Mouse (Mus musculus) lung, postnatal 0 days (tissue): Measurements from ENCODE around the gene Icam4. TPM values are rescaled to one million over a fixed set of nuclear protein-coding genes. Genes with fewer than 3 reads are reported as not detected.
A peak's percentile ranks its signal among the peaks of the same experiment; 100 is the strongest.
"Not testable (repeated sequence)": the region's sequence is repeated elsewhere in the genome, so short reads cannot be mapped to it uniquely, and the experiment has no call there.

Experiments used
- ATAC-seq: fragments of 200-750 bp; cut with Nextera tagmentation; 2 replicates; pipeline ENCODE4 v1.8.0; 2017; ENCODE audit warnings: moderate library complexity
- DNase-seq: peaks from one replicate; pipeline ENCODE4 v3.0.0-alpha.2; 2016; ENCODE audit warnings: low spot score
- H3K27ac ChIP-seq: fragments of 300-500 bp; sonication (generic); 2 replicates; pipeline ENCODE4 v1.5.1; 2014; ENCODE audit warnings: antibody characterized with exemption, mild to moderate bottlenecking, low read length, mixed read lengths
- H3K27me3 ChIP-seq: fragments of 300-500 bp; sonication (generic); replicated peaks from 2 replicates; pipeline ENCODE4 v1.6.1; 2014; ENCODE audit warnings: low read length, mixed read lengths; ENCODE audit not compliant: insufficient read depth
- H3K36me3 ChIP-seq: fragments of 300-500 bp; sonication (generic); 2 replicates; pipeline ENCODE4 v1.6.1; 2014; ENCODE audit warnings: low read length, mixed read lengths; ENCODE audit not compliant: insufficient read depth
- H3K4me1 ChIP-seq: fragments of 300-500 bp; sonication (generic); 2 replicates; pipeline ENCODE4 v1.6.1; 2014; ENCODE audit warnings: antibody characterized with exemption, low read depth, low read length, mixed read lengths; ENCODE audit not compliant: insufficient read depth
- H3K4me2 ChIP-seq: fragments of 300-500 bp; sonication (generic); replicated peaks from 2 replicates; pipeline ENCODE4 v1.6.1; 2014; ENCODE audit warnings: low read depth, mild to moderate bottlenecking, low read length, moderate library complexity, mixed read lengths
- H3K4me3 ChIP-seq: fragments of 300-500 bp; sonication (generic); 2 replicates; pipeline ENCODE4 v1.5.1; 2014; ENCODE audit warnings: low read depth, low read length
- H3K9ac ChIP-seq: fragments of 300-500 bp; sonication (generic); replicated peaks from 2 replicates; pipeline ENCODE4 v1.6.1; 2014; ENCODE audit warnings: low read depth, mild to moderate bottlenecking
- H3K9me3 ChIP-seq: fragments of 300-500 bp; sonication (generic); 2 replicates; pipeline ENCODE4 v1.6.1; 2016; ENCODE audit warnings: low read length, mixed read lengths
- CTCF ChIP-seq: IDR thresholded peaks from 2 replicates; pipeline ENCODE4 v1.5.1; 2016; ENCODE audit warnings: antibody characterized with exemption, mild to moderate bottlenecking
- EP300 ChIP-seq: IDR thresholded peaks from 2 replicates; pipeline ENCODE4 v1.6.1; 2016; ENCODE audit warnings: antibody characterized with exemption, mild to moderate bottlenecking, control low read depth
- WGBS: fragments of 180-500 bp; shearing (Covaris S2); extraction: QIAGEN DNeasy Blood & Tissue Kit; methylation state at CpG from one replicate; pipeline ENCODE4 v1.1.7; 2014; 5-methylcytosine and 5-hydroxymethylcytosine counted together
- polyA plus RNA-seq: library from polyadenylated mRNA; unstranded; fragments of >200 nt; fragmentation: Nextera tagmentation; extraction: Ambion mirVana; gene quantifications from 2 replicates; pipeline ENCODE4 v1.2.1, GENCODE M21; 2015

Icam4 gene
- polyA plus RNA-seq, 1 experiment from 2014 or later = 3.8 TPM

GRCm38 (mm10) chr9:20990861-20991260, 38.3 kb upstream of the Icam4 start:
- Histone ChIP-seq H3K4me2 (no peak overlapping the region), H3K4me1 (peaks cover 7% of the 10 kb centered on the region; the same call in 1 of the 2 replicates), H3K9ac (no peak overlapping the region), H3K4me3 (no peak overlapping the region), H3K36me3 (no peaks in the 10 kb centered on the region), H3K27me3 (no peaks in the 10 kb centered on the region), H3K27ac (peak overlapping the region; percentile 68), H3K9me3 (no peaks in the 10 kb centered on the region)
- peak; percentile 24 for ATAC-seq
- peak; percentile 93 for DNase-seq
- 6% methylated on average over 10 of the region's 10 CpGs for WGBS
- peak; percentile 33; the same call in 1 of the 2 replicates for TF ChIP-seq EP300
- TF ChIP-seq CTCF = no peak

DNA sequence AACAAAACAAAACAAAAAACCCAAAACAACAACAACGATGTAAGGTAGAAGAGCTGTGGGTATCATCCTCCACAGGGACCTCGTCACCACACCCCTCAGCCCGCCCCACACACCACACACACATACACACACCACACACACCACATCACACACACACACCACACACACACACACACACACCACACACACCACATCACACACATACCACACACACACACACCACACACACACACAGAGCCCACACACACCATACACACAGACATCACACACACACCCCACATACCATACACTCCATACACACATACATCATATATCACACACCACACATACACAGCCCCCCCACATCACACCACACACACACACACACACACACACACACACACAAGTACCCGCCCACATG, 37.6 kb upstream of the Icam4 start:
- ATAC-seq = no peak
- Histone ChIP-seq H3K9ac (no peak overlapping the region), H3K36me3 (no peaks in the 10 kb centered on the region), H3K27me3 (no peaks in the 10 kb centered on the region), H3K4me3 (no peak overlapping the region), H3K4me2 (no peak overlapping the region), H3K4me1 (peaks cover 5% of the 10 kb centered on the region; the same call in 1 of the 2 replicates), H3K9me3 (no peaks in the 10 kb centered on the region), H3K27ac (0 out of 2 replicates have a peak overlapping the region, but pooled peaks have one; percentile 75)
- TF ChIP-seq EP300 (no peak), CTCF (no peak)
- WGBS = 86% methylated on average over 3 of the region's 4 CpGs
- DNase-seq = no peak

GRCm38 (mm10) chr9:20993165-20993898, 35.8 kb upstream of the Icam4 start:
- H3K36me3 ChIP-seq = no peaks in the 10 kb centered on the region
- H3K4me3 ChIP-seq = no peak overlapping the region
- 33% methylated on average over 5 of the region's 5 CpGs for WGBS
- H3K4me2 ChIP-seq = no peak overlapping the region; the same call in 1 of the 2 replicates
- TF ChIP-seq CTCF (no peak), EP300 (peak; percentile 82)
- H3K27ac ChIP-seq = peak overlapping the region; percentile 90
- DNase-seq = peak; percentile 93
- ATAC-seq = peak; percentile 96
- peaks cover 4% of the 10 kb centered on the region; the same call in 1 of the 2 replicates for H3K4me1 ChIP-seq
- no peak overlapping the region for H3K9ac ChIP-seq
- no peaks in the 10 kb centered on the region for H3K9me3 ChIP-seq
- H3K27me3 ChIP-seq = no peaks in the 10 kb centered on the region

DNA sequence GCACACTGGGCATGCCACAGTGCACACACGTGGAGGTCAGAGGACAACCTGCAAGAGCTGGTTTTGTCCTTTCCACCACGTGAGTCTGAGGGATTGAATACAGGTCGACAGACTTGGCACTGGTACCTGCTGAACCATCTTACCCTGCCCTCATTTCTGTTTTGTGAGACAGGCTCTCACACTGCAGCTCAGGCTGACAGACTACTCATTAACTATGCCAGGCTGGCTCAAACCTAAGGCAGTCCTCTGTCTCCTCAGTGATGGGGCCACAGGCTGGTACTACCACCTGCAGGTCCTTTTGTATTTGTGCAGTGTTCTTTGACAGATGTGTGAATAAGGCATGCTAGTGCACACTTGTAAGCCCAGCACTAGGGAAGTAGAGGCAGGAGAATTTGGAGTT, 34.1 kb upstream of the Icam4 start:
- ATAC-seq = no peak
- TF ChIP-seq CTCF (peak; percentile 61), EP300 (no peak)

DNA sequence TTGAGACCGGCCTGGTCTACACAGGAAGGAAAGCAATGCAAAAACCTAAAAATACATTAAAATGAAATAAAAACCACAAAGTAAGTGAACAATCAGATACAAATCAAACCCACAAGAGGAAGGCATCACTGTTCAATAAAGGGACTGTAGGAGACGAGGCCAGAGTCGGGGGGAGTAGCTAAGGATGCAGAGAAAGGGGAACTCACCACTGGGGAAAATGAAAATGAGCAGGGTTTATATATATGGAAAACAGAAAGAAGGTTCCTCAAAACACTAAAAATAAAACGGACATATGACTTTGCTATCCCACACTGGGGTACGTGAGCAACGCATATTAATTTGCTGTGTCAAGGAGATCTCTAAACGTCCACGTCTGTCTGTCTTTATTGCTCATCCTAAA, 32.1 kb upstream of the Icam4 start:
- no peaks in the 10 kb centered on the region for H3K27me3 ChIP-seq
- H3K9me3 ChIP-seq = no peaks in the 10 kb centered on the region
- ATAC-seq (no peak), DNase-seq (no peak)
- TF ChIP-seq CTCF = no peak
- TF ChIP-seq EP300 = no peak
- 84% methylated on average over 8 of the region's 8 CpGs for WGBS
- no peak overlapping the region for H3K27ac ChIP-seq
- H3K4me2 ChIP-seq = no peak overlapping the region
- no peak overlapping the region for H3K9ac ChIP-seq
- H3K4me3 ChIP-seq = no peak overlapping the region
- H3K36me3 ChIP-seq = no peaks in the 10 kb centered on the region
- peaks cover 4% of the 10 kb centered on the region; the same call in 1 of the 2 replicates for H3K4me1 ChIP-seq

More for the DNA sequence above, 34.1 kb upstream of the Icam4 start:
- no peaks in the 10 kb centered on the region for H3K9me3 ChIP-seq
- H3K27ac ChIP-seq = no peak overlapping the region
- no peaks in the 10 kb centered on the region for H3K36me3 ChIP-seq
- 56% methylated on average over 3 of the region's 3 CpGs for WGBS
- DNase-seq = peak; percentile 54
- H3K4me2 ChIP-seq = no peak overlapping the region
- no peak overlapping the region for H3K9ac ChIP-seq
- H3K4me1 ChIP-seq = peaks cover 4% of the 10 kb centered on the region; the same call in 1 of the 2 replicates
- H3K27me3 ChIP-seq = no peaks in the 10 kb centered on the region
- no peak overlapping the region for H3K4me3 ChIP-seq

- TF ChIP-seq CTCF = peak; percentile 73
- not testable (repeated sequence) for H3K4me1 ChIP-seq, H3K4me2 ChIP-seq, H3K9ac ChIP-seq, H3K27ac ChIP-seq, H3K9me3 ChIP-seq, ATAC-seq, H3K27me3 ChIP-seq, H3K4me3 ChIP-seq, H3K36me3 ChIP-seq
- 72% methylated on average over 1 of the region's 1 CpGs for WGBS
- DNase-seq = peak; percentile 81
These were observed 30.8 kb upstream of the Icam4 start for GRCm38 (mm10) chr9:20998337-20998736.
